Mouse (Mus musculus): Measurements from ENCODE around the gene Stpg2.

DNA sequence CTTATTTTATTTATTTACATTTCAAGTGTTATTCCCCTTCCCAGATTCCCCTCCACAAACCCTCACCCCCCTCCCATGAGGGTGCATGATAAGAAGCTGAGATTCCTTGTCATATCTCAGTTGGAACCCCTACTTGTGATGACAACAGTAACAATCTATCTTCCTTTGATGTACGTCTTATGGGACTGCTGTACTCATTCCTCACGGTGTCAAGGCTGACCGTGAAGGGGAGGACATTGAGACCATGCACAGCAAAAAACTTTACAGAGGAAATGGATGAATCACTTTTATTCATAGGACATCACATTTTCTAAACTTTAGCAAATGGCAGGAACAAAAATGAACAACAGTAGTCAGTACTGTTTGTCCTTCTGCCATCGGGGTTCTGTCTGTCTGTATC, 21.3 kb downstream of the Stpg2 start:
- TF ChIP-seq CTCF (IDR thresholded peaks at IDR 0.05; ENCODE audit: low read depth, low read length) (no peak), POLR2A (IDR thresholded peaks at IDR 0.05; ENCODE audit: insufficient read depth, low read length) (no peak), EP300 (IDR thresholded peaks at IDR 0.05; ENCODE audit: insufficient read depth, low read depth, low read length) (no peak)

Measured in ES-Bruce4 (cell line).